Mouse (Mus musculus) neural tube, embryonic 12.5 days (tissue): Measurements from ENCODE around the gene Diablo. TPM values are rescaled to one million over a fixed set of nuclear protein-coding genes. Genes with fewer than 3 reads are reported as not detected.

Experiments
- ATAC-seq: fragments of 200-750 bp; cut with Nextera tagmentation; 2 replicates; pipeline ENCODE4 v1.8.0; 2017; ENCODE audit warnings: low read depth, mild to moderate bottlenecking, moderate TSS enrichment, moderate library complexity; ENCODE audit not compliant: low FRiP score
- H3K27ac ChIP-seq: fragments of 300-500 bp; sonication (generic); 2 replicates; pipeline ENCODE4 v1.5.1; 2016
- H3K27me3 ChIP-seq: fragments of 300-500 bp; sonication (generic); replicated peaks from 2 replicates; pipeline ENCODE4 v1.6.1; 2016; ENCODE audit warnings: mild to moderate bottlenecking
- H3K36me3 ChIP-seq: fragments of 300-500 bp; sonication (generic); 2 replicates; pipeline ENCODE4 v1.6.1; 2016; ENCODE audit warnings: mild to moderate bottlenecking
- H3K4me1 ChIP-seq: fragments of 300-500 bp; sonication (generic); 2 replicates; pipeline ENCODE4 v1.6.1; 2016
- H3K4me2 ChIP-seq: fragments of 300-500 bp; sonication (generic); replicated peaks from 2 replicates; pipeline ENCODE4 v1.6.1; 2016; ENCODE audit warnings: mild to moderate bottlenecking
- H3K4me3 ChIP-seq: fragments of 300-500 bp; sonication (generic); 2 replicates; pipeline ENCODE4 v1.5.1; 2016
- H3K9ac ChIP-seq: fragments of 300-500 bp; sonication (generic); 2 replicates; pipeline ENCODE4 v1.6.1; 2016; ENCODE audit warnings: mild to moderate bottlenecking
- H3K9me3 ChIP-seq: fragments of 300-500 bp; sonication (generic); 2 replicates; pipeline ENCODE4 v1.6.1; 2016; ENCODE audit warnings: mild to moderate bottlenecking
- WGBS: fragments of 180-500 bp; shearing (Covaris S2); methylation state at CpG from one replicate; pipeline ENCODE4 v1.1.7; 2016; 5-methylcytosine and 5-hydroxymethylcytosine counted together
- microRNA-seq: library from miRNA; unstranded; fragments of <30 nt; microRNA quantifications from one replicate; pipeline ENCODE4, GENCODE M21; 2017
- polyA plus RNA-seq: library from polyadenylated mRNA; unstranded; fragments of >200 nt; fragmentation: Nextera tagmentation; extraction: Ambion mirVana; gene quantifications from 2 replicates; pipeline ENCODE4 v1.2.1, GENCODE M21; 2016

Diablo gene
- polyA plus RNA-seq, 1 experiment from 2014 or later = 134 TPM

- WGBS = 59% methylated on average over 9 of the region's 9 CpGs
- no peak for ATAC-seq
Observed at GRCm38 (mm10) chr5:123489935-123490334, 34.0 kb downstream of the Diablo start.

GRCm38 (mm10) chr5:123489112-123489785 lies 34.7 kb downstream of the Diablo start, which contains the start of the genes Lrrc43 and Il31:
TSS of gene Lrrc43 (plus strand) at chr5:123489305.
TSS of gene Il31 (minus strand) at chr5:123489489.
- 0 out of 2 replicates have a peak, but pooled peaks have one; percentile 33 for ATAC-seq
- Histone ChIP-seq H3K27me3 (no peaks in the 10 kb centered on the region), H3K36me3 (no peaks in the 10 kb centered on the region), H3K9ac (0 out of 2 replicates have a peak within 1 kb of the TSS, but pooled peaks have one; percentile 14), H3K9me3 (no peaks in the 10 kb centered on the region), H3K27ac (no peak within 1 kb of the TSS), H3K4me3 (peak within 1 kb of the TSS; percentile 15; the same call in 1 of the 2 replicates), H3K4me1 (peaks cover 5% of the 10 kb centered on the region), H3K4me2 (peak within 1 kb of the TSS; percentile 63)
- 9% methylated on average over 25 of the region's 25 CpGs for WGBS

More at GRCm38 (mm10) chr5:123489935-123490334, 34.0 kb downstream of the Diablo start:
- Histone ChIP-seq H3K9ac (no peak overlapping the region), H3K36me3 (no peaks in the 10 kb centered on the region), H3K27ac (no peak overlapping the region), H3K9me3 (no peaks in the 10 kb centered on the region), H3K27me3 (no peaks in the 10 kb centered on the region), H3K4me2 (no peak overlapping the region), H3K4me1 (peaks cover 5% of the 10 kb centered on the region), H3K4me3 (no peak overlapping the region)

DNA sequence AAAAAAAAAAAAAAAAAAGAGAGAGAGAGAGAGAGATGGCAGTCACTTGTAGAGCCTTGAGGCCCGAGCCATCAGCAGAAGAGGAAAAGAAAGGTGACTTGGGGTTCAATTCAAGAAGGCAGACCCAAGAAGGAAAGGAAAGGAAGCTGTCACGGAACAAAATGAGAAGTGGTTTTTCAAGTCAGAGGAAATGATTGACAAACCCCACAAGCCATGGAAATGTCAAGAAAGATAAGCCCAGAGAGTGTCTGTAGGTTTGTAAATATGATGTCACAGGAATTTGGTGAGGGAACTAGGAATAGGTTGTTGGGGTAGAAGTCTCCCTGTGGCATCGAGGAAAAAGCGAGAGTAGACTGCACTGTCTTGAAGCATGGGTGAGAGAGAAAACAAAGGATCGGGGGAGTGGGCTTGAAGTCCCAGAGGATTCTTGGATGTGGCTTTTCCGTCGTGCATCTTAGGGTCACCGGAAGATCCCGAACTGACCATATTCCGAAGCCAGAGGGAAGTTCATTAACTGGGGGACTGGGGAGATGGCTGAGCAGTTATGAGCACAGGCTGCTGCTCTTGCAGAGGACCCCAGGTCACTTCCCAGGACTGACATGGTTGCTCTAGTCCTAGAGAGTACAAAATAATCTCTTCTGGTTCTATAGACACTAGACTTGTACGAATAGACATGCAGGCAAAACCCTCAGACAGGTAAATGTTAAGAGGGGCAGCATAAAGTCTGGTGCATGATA lies 36.1 kb downstream of the Diablo start:
- no peaks in the 10 kb centered on the region for H3K27me3 ChIP-seq
- no peak for ATAC-seq
- no peaks in the 10 kb centered on the region for H3K9me3 ChIP-seq
- no peak overlapping the region for H3K4me2 ChIP-seq
- 87% methylated on average over 11 of the region's 11 CpGs for WGBS
- H3K9ac ChIP-seq = no peak overlapping the region
- no peak overlapping the region for H3K4me3 ChIP-seq
- no peak overlapping the region for H3K27ac ChIP-seq
- no peaks in the 10 kb centered on the region for H3K36me3 ChIP-seq
- peaks cover 5% of the 10 kb centered on the region for H3K4me1 ChIP-seq

GRCm38 (mm10) chr5:123473817-123474216 lies 50.2 kb downstream of the Diablo start:
- H3K27ac ChIP-seq = no peak overlapping the region

GRCm38 (mm10) chr5:123470784-123471400 lies 53.1 kb downstream of the Diablo start:
- Histone ChIP-seq H3K4me2 (0 out of 2 replicates have a peak overlapping the region, but pooled peaks have one; percentile 5), H3K27ac (no peak overlapping the region)
- 56% methylated on average over 10 of the region's 10 CpGs for WGBS

More at GRCm38 (mm10) chr5:123473817-123474216, 50.2 kb downstream of the Diablo start:
- no peak overlapping the region for H3K4me3 ChIP-seq
- no peak overlapping the region for H3K4me2 ChIP-seq
- no peaks in the 10 kb centered on the region for H3K27me3 ChIP-seq
- no peaks in the 10 kb centered on the region for H3K36me3 ChIP-seq
- H3K4me1 ChIP-seq = no peaks in the 10 kb centered on the region
- no peak for ATAC-seq
- 73% methylated on average over 5 of the region's 5 CpGs for WGBS
- no peak overlapping the region for H3K9ac ChIP-seq
- no peaks in the 10 kb centered on the region for H3K9me3 ChIP-seq

GRCm38 (mm10) chr5:123464638-123465037 lies 59.3 kb downstream of the Diablo start:
- ATAC-seq = no peak
- Histone ChIP-seq H3K27ac (no peak overlapping the region), H3K4me1 (no peaks in the 10 kb centered on the region), H3K9me3 (no peaks in the 10 kb centered on the region), H3K4me3 (no peak overlapping the region), H3K4me2 (no peak overlapping the region), H3K36me3 (no peaks in the 10 kb centered on the region), H3K9ac (no peak overlapping the region), H3K27me3 (no peaks in the 10 kb centered on the region)
- 80% methylated on average over 1 of the region's 1 CpGs for WGBS

More at GRCm38 (mm10) chr5:123470784-123471400, 53.1 kb downstream of the Diablo start:
- Histone ChIP-seq H3K9ac (no peak overlapping the region), H3K36me3 (no peaks in the 10 kb centered on the region), H3K27me3 (no peaks in the 10 kb centered on the region), H3K4me3 (no peak overlapping the region), H3K4me1 (no peaks in the 10 kb centered on the region), H3K9me3 (no peaks in the 10 kb centered on the region)
- no peak for ATAC-seq

DNA sequence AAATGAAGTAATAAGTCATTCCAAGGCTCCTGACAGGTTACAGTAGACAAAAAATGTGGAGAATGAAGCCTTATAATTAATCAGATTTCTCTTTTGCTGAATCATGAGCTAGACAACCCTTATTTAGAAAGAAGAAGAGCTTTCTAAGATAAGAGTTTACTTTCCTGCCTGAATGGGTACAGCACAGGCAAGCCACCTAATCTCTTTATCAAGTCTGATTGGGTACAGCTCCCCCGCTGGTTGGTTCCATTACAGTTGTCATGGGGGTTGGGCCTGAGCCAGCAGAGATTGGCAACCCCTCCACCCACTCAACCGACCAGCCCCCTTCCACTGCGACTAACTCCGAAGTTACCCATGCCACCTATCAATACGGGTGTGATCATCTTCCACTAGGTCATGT lies 62.6 kb downstream of the Diablo start:
- no peak overlapping the region for H3K27ac ChIP-seq
- ATAC-seq = no peak
- no peak overlapping the region for H3K4me3 ChIP-seq
- no peak overlapping the region for H3K9ac ChIP-seq
- H3K27me3 ChIP-seq = no peaks in the 10 kb centered on the region
- no peaks in the 10 kb centered on the region for H3K4me1 ChIP-seq
- peaks cover 10% of the 10 kb centered on the region; the same call in 1 of the 2 replicates for H3K36me3 ChIP-seq
- no peaks in the 10 kb centered on the region for H3K9me3 ChIP-seq
- no peak overlapping the region for H3K4me2 ChIP-seq
- 75% methylated on average over 5 of the region's 5 CpGs for WGBS

Small RNAs within 50 kb of the gene (microRNA-seq; reads per million reads assigned to microRNA genes)
- not detected for gene Mir7647

Other genes starting within 250 kb of the Diablo start
- 66.7 and 70.9 TPM in 2 replicates for gene Bcl7a, start 180.3 kb downstream of the Diablo start, polyA plus RNA-seq
- gene Mlxip, start 129.4 kb downstream of the Diablo start, polyA plus RNA-seq = 21.7 and 23.3 TPM in 2 replicates
- gene Lrrc43, start 34.9 kb downstream of the Diablo start, polyA plus RNA-seq = 0.09 TPM in 1 of 2 replicates, not detected in the other
- gene Il31, start 34.7 kb downstream of the Diablo start, polyA plus RNA-seq = not detected in 2 replicates
- 0.80 and 1.2 TPM in 2 replicates for gene B3gnt4, start 13.7 kb downstream of the Diablo start, polyA plus RNA-seq
- 2.7 and 3.7 TPM in 2 replicates for gene Gm49027, start 1.3 kb upstream of the Diablo start, polyA plus RNA-seq
- 41.2 and 41.5 TPM in 2 replicates for gene Vps33a, start 48.9 kb upstream of the Diablo start, polyA plus RNA-seq
- 64.6 and 66.1 TPM in 2 replicates for gene Clip1, start 160.4 kb upstream of the Diablo start, polyA plus RNA-seq
- gene Zcchc8, start 196.9 kb upstream of the Diablo start, polyA plus RNA-seq = 89.3 and 96.6 TPM in 2 replicates
- gene Rsrc2, start 225.2 kb upstream of the Diablo start, polyA plus RNA-seq = 160 and 170 TPM in 2 replicates
- 25.3 and 26.2 TPM in 2 replicates for gene Kntc1, start 225.5 kb upstream of the Diablo start, polyA plus RNA-seq